Mouse (Mus musculus): ENCODE data around the gene Srsf3.

- TF ChIP-seq GATA1 (IDR thresholded peaks at IDR 0.05; ENCODE audit: borderline replicate concordance, low read length) (no peak), FLI1 (IDR thresholded peaks at IDR 0.05; ENCODE audit: low read length) (no peak)
These were observed 25.2 kb upstream of the Srsf3 start for GRCm38 (mm10) chr17:29007243-29007640.

Measured in megakaryocyte, embryonic 14.5 days (primary cell).